Mouse (Mus musculus) midbrain, embryonic 11.5 days (tissue): Measurements from ENCODE around the gene Mknk1. TPM values are rescaled to one million over a fixed set of nuclear protein-coding genes. Genes with fewer than 3 reads are reported as not detected.

Experiments used
- ATAC-seq: fragments of 200-750 bp; cut with Nextera tagmentation; 2 replicates; pipeline ENCODE4 v1.8.0; 2017; ENCODE audit warnings: moderate TSS enrichment, moderate library complexity; ENCODE audit not compliant: low FRiP score
- DNase-seq: peaks from one replicate; pipeline ENCODE4 v3.0.0; 2015; ENCODE audit warnings: low spot score; ENCODE audit errors: missing footprints
- H3K27ac ChIP-seq: fragments of 300-500 bp; sonication (generic); 2 replicates; pipeline ENCODE4 v1.5.1; 2014; ENCODE audit warnings: low read depth, low read length
- H3K27me3 ChIP-seq: fragments of 300-500 bp; sonication (generic); 2 replicates; pipeline ENCODE4 v1.6.1; 2014; ENCODE audit warnings: mild to moderate bottlenecking, low read length, moderate library complexity, mixed read lengths; ENCODE audit not compliant: control insufficient read depth, insufficient read depth
- H3K36me3 ChIP-seq: fragments of 300-500 bp; sonication (generic); 2 replicates; pipeline ENCODE4 v1.6.1; 2014; ENCODE audit warnings: mild to moderate bottlenecking, low read length, moderate library complexity, mixed read lengths; ENCODE audit not compliant: control insufficient read depth, insufficient read depth
- H3K4me1 ChIP-seq: fragments of 300-500 bp; sonication (generic); 2 replicates; pipeline ENCODE4 v1.6.1; 2014; ENCODE audit warnings: low read length; ENCODE audit not compliant: control insufficient read depth, insufficient read depth
- H3K4me2 ChIP-seq: fragments of 300-500 bp; sonication (generic); 2 replicates; pipeline ENCODE4 v1.6.1; 2014; ENCODE audit warnings: mild to moderate bottlenecking, moderate library complexity
- H3K4me3 ChIP-seq: fragments of 300-500 bp; sonication (generic); 2 replicates; pipeline ENCODE4 v1.5.1; 2014; ENCODE audit warnings: low read depth, low read length
- H3K9ac ChIP-seq: fragments of 300-500 bp; sonication (generic); 2 replicates; pipeline ENCODE4 v1.6.1; 2014; ENCODE audit warnings: low read length
- H3K9me3 ChIP-seq: fragments of 300-500 bp; sonication (generic); 2 replicates; pipeline ENCODE4 v1.6.1; 2016; ENCODE audit warnings: low read length; ENCODE audit not compliant: control insufficient read depth
- WGBS: fragments of 180-500 bp; shearing (Covaris S2); extraction: QIAGEN DNeasy Blood & Tissue Kit; methylation state at CpG from one replicate; pipeline ENCODE4 v1.1.7; 2014; 5-methylcytosine and 5-hydroxymethylcytosine counted together
- polyA plus RNA-seq: library from polyadenylated mRNA; unstranded; fragments of >200 nt; fragmentation: Nextera tagmentation; extraction: Ambion mirVana; gene quantifications from 2 replicates; pipeline ENCODE4 v1.2.1, GENCODE M21; 2014

Gene Mknk1
- polyA plus RNA-seq, 1 experiment from 2014 or later, result 17.9 TPM

DNA sequence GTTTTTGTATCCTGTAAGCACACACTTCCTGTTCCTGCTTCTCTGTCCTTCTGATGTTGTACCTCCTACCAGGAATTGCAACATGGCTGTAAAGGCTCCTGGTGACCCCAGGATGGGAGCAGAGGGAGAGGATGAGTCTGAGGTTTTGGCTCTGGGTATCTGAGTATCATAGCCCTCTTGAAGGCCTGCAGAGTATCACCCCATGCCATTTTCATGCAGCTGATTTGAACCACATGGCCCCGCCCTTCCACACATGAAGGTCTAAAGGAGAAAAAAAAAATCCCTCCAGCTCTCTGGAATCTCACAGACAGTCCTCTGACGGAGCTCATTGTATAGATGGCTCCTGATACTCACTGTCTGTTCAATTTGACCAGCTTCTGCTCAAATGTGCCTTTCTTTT is 11.1 kb downstream of the Mknk1 start:
- H3K9ac ChIP-seq, result no peak overlapping the region
- peaks cover 2% of the 10 kb centered on the region; the same call in 1 of the 2 replicates for H3K36me3 ChIP-seq
- H3K4me2 ChIP-seq, result no peak overlapping the region
- ATAC-seq (no peak), DNase-seq (peak; percentile 37)
- H3K9me3 ChIP-seq, result no peaks in the 10 kb centered on the region
- WGBS, result 89% methylated on average over 2 of the region's 2 CpGs
- H3K27me3 ChIP-seq, result no peaks in the 10 kb centered on the region
- H3K4me3 ChIP-seq, result no peak overlapping the region
- no peak overlapping the region for H3K27ac ChIP-seq
- peaks cover under 1% of the 10 kb centered on the region; the same call in 1 of the 2 replicates for H3K4me1 ChIP-seq

DNA sequence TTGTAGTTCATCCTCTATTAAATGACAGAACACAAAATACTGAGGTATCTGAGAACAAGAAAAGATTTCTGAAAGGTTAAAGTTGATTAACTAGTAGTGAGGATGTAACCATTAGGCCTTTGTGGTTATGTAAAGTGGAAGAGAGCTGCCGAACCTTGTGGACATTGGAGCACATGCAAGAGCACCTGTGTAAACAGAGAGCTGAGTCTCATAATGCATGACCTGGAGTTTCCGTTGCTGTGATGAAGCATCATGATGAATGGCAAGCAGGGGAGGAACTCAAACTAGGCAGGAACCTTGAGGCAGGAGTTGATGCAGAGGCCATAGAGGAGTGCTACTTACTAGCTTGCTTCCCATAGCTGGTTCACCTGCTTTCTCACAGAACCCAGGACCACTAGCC is 11.6 kb downstream of the Mknk1 start:
- H3K27me3 ChIP-seq, result no peaks in the 10 kb centered on the region
- H3K9me3 ChIP-seq, result no peaks in the 10 kb centered on the region
- no peak overlapping the region for H3K4me2 ChIP-seq
- DNase-seq (no peak), ATAC-seq (no peak)
- peaks cover 5% of the 10 kb centered on the region; the same call in 1 of the 2 replicates for H3K4me1 ChIP-seq
- no peak overlapping the region for H3K9ac ChIP-seq
- 72% methylated on average over 2 of the region's 2 CpGs for WGBS
- H3K4me3 ChIP-seq, result no peak overlapping the region
- no peak overlapping the region for H3K27ac ChIP-seq
- H3K36me3 ChIP-seq, result peaks cover 2% of the 10 kb centered on the region; the same call in 1 of the 2 replicates

DNA sequence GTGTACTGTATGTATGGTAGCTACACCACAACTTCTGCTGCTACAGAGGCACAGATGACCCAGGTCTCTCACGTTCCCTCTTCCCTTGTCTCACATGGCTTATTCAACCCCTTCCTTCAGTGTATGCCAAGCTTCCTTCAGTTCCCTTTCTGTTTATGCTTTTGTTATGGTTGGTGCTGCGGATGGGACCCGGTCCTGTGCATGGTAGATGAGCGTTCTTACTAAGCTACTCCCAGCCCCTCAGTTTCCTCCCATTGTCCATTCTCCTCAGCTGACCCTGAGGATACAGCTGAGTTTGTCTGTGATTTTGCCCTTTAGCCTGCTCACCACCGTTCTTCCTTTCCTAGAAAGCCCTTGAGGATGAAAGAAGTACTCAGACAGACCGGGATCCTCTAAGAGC is 12.6 kb downstream of the Mknk1 start:
- Histone ChIP-seq H3K9me3 (no peaks in the 10 kb centered on the region), H3K9ac (no peak overlapping the region), H3K4me2 (no peak overlapping the region), H3K27ac (no peak overlapping the region), H3K4me1 (peaks cover 7% of the 10 kb centered on the region; the same call in 1 of the 2 replicates), H3K4me3 (no peak overlapping the region), H3K27me3 (no peaks in the 10 kb centered on the region), H3K36me3 (peaks cover 2% of the 10 kb centered on the region; the same call in 1 of the 2 replicates)
- DNase-seq, result peak; percentile 64
- ATAC-seq, result no peak
- WGBS, result 88% methylated on average over 6 of the region's 6 CpGs

DNA sequence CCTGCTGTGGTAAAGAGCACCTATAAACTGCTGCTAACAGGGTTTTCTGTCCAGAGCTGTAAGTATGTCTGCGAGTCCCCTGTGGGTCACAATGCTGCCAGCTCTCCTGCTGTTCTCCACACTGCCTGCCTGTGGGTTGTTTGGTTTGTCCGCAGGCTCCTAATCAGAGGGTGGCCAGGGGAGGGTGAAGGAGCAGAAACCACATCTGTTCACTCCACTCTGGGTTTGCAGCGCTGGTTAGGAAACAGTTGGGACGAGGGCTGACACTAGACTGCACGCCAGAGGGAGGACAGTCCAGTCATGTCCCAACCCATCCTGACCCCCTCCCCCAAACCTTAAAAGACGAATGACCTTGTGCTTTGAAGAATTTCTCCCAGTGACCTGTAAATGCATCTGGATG is 16.1 kb downstream of the Mknk1 start:
- Histone ChIP-seq H3K9ac (no peak overlapping the region), H3K4me3 (no peak overlapping the region), H3K36me3 (peaks cover 7% of the 10 kb centered on the region; the same call in 1 of the 2 replicates), H3K27me3 (no peaks in the 10 kb centered on the region), H3K4me1 (peaks cover 7% of the 10 kb centered on the region; the same call in 1 of the 2 replicates), H3K27ac (no peak overlapping the region), H3K9me3 (no peaks in the 10 kb centered on the region), H3K4me2 (no peak overlapping the region)
- whole genome bisulfite sequencing, result 52% methylated on average over 6 of the region's 6 CpGs
- DNase-seq, result peak; percentile 69
- 0 out of 2 replicates have a peak, but pooled peaks have one; percentile 33 for ATAC-seq

DNA sequence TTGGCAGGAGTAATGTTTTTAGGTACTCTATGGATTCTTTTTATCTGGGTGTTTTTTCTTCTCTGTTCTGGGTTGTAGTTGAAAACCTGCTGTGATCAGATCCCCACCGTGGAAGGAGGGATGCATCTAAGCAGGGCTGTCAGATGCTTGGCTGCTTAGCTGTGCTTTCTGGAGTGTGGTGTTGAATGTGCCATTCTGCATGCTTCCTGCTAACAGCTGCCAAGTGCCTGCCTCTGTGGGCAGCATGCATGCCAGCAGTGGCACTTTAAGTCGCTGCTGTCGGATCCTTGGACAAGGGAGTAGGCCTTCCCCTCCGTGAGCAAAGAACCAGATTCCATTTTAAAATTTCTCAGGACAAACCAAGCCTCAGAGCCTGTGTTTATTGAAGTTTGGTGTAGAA is 16.6 kb downstream of the Mknk1 start:
- WGBS, result 55% methylated on average over 4 of the region's 4 CpGs
- DNase-seq, result peak; percentile 78
- H3K36me3 ChIP-seq, result peaks cover 7% of the 10 kb centered on the region; the same call in 1 of the 2 replicates

DNA sequence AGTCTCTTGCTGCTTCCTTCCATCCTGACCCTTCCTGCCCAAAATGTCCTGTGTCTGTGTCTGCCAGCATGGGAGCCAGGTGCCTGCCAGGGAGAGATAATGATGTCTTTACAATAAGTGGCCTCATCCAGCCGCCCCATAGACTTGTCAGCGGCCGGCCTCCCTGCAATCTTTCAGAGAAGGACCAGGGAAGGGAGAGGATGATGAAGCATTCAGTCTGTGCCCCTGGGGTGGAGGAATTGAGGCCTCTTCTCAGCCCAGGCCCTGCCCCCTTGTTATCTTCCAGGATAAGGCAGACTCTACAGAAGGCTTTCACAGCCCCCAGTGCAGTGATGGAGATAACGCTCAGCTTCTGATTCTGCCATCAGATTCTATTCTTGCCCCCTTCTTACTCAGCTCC is 17.3 kb downstream of the Mknk1 start:
- H3K27ac ChIP-seq, result no peak overlapping the region
- peak; percentile 77 for DNase-seq
- ATAC-seq, result 0 out of 2 replicates have a peak, but pooled peaks have one; percentile 21
- no peak overlapping the region for H3K9ac ChIP-seq
- no peak overlapping the region for H3K4me2 ChIP-seq
- no peaks in the 10 kb centered on the region for H3K9me3 ChIP-seq
- no peaks in the 10 kb centered on the region for H3K27me3 ChIP-seq
- H3K4me1 ChIP-seq, result peaks cover 7% of the 10 kb centered on the region; the same call in 1 of the 2 replicates
- peaks cover 7% of the 10 kb centered on the region; the same call in 1 of the 2 replicates for H3K36me3 ChIP-seq
- H3K4me3 ChIP-seq, result no peak overlapping the region
- 47% methylated on average over 4 of the region's 4 CpGs for WGBS

More for the DNA sequence above, 16.6 kb downstream of the Mknk1 start:
- no peaks in the 10 kb centered on the region for H3K27me3 ChIP-seq
- H3K4me3 ChIP-seq, result no peak overlapping the region
- ATAC-seq, result no peak
- peaks cover 7% of the 10 kb centered on the region; the same call in 1 of the 2 replicates for H3K4me1 ChIP-seq
- no peaks in the 10 kb centered on the region for H3K9me3 ChIP-seq
- no peak overlapping the region for H3K27ac ChIP-seq
- H3K4me2 ChIP-seq, result no peak overlapping the region
- H3K9ac ChIP-seq, result no peak overlapping the region

DNA sequence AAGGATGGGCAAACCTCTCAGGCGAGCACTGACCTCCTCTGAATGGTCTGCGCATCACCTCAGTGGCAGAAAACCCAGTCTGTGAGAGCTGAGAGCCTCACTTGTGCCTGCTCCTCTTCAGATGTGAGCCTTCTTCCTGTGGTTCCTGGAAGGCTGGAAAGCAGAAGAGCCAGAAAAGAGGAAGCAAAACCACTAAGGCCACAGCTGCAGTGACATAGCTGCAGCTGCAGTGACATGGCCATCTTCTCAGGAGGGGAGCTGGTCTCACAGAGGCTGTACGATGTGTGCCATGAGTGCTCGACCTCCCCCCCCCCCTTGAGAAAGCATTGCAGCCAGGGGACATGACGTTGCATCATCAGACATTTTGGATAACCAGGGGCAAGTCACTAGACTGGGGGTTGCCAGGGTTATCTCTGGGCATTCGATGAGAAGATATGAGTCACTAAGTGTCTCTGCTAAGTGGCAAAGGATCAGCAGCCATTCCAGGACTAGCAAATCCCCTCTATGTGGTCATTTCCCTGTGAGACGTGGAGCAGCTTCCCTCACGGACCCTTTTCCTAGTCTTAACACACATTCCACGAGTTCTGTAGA is 18.4 kb downstream of the Mknk1 start:
- DNase-seq (no peak), ATAC-seq (no peak)
- Histone ChIP-seq H3K9ac (no peak overlapping the region), H3K27ac (no peak overlapping the region), H3K4me3 (no peak overlapping the region), H3K27me3 (no peaks in the 10 kb centered on the region), H3K4me1 (peaks cover 7% of the 10 kb centered on the region; the same call in 1 of the 2 replicates), H3K36me3 (peaks cover 5% of the 10 kb centered on the region; the same call in 1 of the 2 replicates), H3K9me3 (no peaks in the 10 kb centered on the region), H3K4me2 (no peak overlapping the region)
- 73% methylated on average over 9 of the region's 9 CpGs for WGBS

DNA sequence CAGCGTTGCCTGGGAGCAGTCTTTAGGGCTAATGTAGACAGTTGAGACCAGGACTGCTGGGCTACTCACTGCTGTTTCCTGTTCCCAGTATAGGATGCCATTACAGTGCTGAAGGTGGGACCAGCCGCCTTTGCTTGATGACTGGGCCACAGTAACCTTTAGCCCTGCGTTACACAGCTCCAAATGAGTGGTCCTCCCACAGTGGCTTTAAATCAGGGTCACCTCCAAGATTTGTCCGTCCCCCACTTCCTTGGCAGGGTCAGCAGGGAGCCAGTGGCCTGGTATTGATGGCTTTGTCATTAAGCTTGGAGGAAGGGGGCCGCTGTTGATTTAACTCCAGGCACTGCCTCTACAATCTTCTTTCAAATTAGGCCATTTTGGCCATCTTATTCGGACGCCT is 24.4 kb downstream of the Mknk1 start:
- no peak for ATAC-seq
- H3K4me3 ChIP-seq, result no peak overlapping the region

DNA sequence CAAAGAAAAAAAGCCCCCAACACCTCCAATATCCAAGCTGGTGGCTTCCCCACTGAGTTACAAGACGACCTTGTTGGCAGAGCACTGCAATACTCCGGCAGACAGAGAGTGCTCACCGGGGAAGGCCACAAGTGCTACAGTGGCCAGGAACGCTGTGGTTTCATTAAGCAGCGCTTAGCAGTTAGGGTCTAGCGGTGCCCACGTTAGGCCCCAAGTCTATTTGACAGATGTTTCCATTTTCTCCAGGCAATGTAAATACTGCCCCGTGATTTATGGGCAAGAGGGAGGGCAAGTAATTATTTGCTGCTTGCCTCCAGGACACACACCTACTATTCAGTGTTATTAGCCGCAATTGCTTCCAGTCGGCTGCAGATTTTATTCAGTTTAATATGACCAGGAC is 24.9 kb downstream of the Mknk1 start:
- peaks cover 3% of the 10 kb centered on the region; the same call in 1 of the 2 replicates for H3K36me3 ChIP-seq
- H3K4me2 ChIP-seq, result no peak overlapping the region
- H3K4me3 ChIP-seq, result no peak overlapping the region
- H3K4me1 ChIP-seq, result no peaks in the 10 kb centered on the region; the same call in 1 of the 2 replicates
- 70% methylated on average over 10 of the region's 10 CpGs for WGBS
- DNase-seq (no peak), ATAC-seq (no peak)
- no peaks in the 10 kb centered on the region for H3K27me3 ChIP-seq
- no peak overlapping the region for H3K9ac ChIP-seq
- H3K9me3 ChIP-seq, result no peaks in the 10 kb centered on the region
- H3K27ac ChIP-seq, result no peak overlapping the region

More for the DNA sequence above, 24.4 kb downstream of the Mknk1 start:
- Histone ChIP-seq H3K4me1 (no peaks in the 10 kb centered on the region), H3K4me2 (no peak overlapping the region), H3K36me3 (peaks cover 3% of the 10 kb centered on the region; the same call in 1 of the 2 replicates), H3K27me3 (no peaks in the 10 kb centered on the region), H3K9ac (no peak overlapping the region), H3K27ac (no peak overlapping the region), H3K9me3 (no peaks in the 10 kb centered on the region)
- WGBS, result 76% methylated on average over 7 of the region's 7 CpGs
- no peak for DNase-seq
